Mouse (Mus musculus): ENCODE measurements around the gene Kif1b.

Gene Kif1b

DNA sequence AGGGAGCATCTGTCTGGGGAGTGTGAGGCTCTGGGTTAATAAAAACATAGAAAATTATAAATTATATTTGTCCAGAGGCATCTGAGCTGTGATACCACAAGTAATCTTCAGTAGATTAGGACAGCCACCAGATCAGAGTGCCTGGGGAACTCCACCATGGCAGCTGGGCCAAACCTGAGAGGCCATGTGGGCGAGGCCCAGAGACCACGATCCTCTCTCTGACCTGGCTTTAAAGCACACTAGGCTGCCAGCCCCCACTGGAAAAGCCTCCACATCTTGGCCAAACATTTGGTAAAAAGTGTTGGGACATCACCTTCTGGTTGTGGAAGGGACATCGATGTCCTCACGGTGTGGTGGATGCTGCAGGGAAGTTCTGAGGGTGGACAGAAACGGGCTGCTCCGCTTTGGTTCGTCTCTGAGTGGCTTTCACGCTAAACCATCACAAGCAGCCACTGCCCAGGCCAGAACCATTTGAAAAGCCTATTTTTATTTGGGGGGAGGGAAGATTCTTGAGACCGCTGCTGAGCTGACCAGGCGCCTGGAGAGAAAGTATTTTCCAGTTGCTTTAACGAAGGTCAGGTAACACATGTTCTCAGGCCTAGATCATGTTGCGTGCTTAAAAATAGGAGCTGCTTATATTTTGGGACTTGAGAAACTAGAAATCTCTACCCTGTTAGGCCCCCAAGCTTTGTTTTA is 6.2 kb upstream of the Kif1b start:
- no peak for DNase-seq

DNA sequence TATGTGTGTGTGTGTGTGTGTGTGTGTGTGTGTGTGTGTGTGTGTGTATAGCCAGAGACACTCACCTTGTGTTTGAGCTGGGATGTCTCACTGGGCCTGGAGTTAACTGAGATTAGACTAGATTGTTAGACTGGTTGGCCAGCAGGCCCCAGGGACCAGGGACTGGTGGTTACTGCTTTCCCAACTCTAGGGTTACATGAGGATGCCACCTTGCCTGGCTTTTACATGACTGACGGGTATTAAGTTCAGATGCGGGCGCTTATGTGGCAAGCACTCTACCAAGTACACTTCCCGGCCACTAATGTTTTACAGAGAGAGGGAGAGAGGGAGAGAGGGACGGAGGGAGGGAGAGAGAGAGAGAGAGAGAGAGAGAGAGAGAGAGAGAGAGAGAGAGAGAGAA is 4.5 kb upstream of the Kif1b start:
- no peak for DNase-seq

GRCm38 (mm10) chr4:149308491-149308820 is 963 bp upstream of the Kif1b start:
- DNase-seq = no peak

GRCm38 (mm10) chr4:149306712-149307595 is 539 bp downstream of the Kif1b start:
- DNase-seq = peak; percentile 86

DNA sequence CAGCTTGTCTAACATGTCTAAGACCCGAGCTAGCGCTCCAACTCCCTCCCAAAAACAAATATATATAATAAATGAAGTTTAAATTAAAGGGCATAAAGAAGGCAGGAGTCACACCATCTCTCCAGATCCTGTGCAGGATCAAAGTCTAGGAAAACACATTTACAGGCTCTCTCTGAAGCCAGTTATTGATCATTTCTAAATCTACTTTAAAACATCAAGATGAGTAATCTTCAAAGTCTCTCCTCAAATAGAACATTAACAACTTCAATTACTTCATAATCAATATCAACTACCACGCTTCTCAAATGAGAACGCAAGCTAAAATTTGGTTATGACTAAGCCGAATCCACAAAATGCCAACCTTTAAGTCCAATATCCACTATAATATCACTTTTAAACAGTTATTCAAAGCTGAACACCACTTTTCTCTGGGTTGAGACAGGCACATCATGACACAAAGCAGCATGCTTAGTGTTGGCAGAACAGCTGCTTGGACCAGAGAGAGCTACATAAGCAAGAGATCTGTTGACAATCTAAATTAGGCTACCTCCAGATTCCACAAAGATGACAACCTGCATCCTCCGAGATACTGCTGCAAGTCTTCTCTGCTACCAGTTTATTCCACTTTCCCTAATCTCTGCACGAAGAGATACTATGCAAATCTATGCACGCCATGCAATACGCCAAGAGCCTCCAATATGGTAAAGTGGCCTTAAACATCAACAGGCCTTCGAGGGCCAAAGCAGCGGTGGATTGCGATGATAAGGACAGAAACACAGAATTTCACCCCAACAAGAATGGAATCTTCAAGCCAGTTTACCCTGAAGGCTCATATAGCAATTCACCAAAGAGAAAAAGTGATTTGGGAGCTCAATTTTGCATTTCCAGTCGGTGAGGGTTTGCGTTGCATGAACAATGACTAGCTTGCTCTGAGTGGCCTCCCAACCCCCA is 1.5 kb downstream of the Kif1b start:
- DNase-seq = no peak

GRCm38 (mm10) chr4:149304466-149304865 is 3.0 kb downstream of the Kif1b start:
- DNase-seq = no peak

- DNase-seq = no peak
Measured at GRCm38 (mm10) chr4:149303502-149303901, 4.0 kb downstream of the Kif1b start.

DNA sequence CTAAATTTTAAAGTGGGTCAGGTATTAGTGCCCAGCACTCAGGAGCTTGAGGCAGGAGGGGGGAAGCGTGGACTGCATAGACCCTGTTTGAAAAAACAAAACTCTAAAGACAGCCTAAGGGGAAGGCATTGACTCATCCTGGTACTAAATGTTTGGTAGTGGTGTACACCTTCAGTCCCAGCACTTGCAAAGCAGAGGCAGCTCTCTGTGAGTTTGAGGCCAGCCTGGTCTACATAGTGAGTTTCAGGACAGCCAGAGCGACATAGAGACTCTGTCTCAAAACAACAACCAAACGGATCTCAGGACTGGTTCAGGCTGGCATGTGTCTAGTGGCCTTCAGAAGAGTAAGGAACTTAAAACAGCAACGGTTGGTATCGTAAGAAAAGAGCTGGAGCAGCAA is 4.7 kb downstream of the Kif1b start:
- no peak for DNase-seq

DNA sequence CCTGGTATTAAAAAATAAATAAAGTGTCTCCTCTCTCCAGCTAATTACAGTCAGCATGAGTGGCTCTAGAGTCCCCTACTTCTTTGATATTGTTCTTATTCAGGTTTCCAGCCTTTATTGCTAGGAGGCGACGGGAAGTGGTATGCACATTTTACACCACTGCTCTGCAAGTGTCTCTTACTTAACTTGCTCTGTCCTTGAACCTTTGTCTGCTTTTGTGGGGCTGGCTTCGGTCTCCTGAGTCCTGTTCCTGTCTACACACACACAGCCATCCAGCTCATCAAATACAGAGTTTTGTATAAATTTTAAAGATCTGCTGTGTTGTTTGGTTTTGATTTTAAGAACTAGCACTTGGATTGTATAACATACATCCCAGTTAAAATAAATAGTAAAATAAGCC is 5.4 kb downstream of the Kif1b start:
- no peak for DNase-seq

DNA sequence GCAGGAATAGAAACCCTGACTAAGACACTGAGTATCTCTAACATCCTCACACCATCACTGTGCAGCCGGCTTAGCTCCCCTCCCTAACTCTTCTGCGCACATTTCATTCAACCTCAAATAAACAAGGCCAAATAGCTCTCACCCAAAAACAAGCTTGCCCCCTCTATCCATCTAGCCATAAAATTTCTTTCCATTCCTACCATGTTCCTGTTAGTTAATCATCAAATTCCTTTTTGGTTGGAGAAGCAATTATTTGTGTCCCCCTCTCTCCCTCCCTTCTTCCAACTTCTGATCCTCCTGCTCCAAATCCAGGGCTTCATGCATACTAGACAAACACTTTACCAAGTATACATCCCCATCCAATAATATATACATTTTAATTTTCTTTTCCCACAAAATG is 11.0 kb downstream of the Kif1b start:
- DNase-seq = no peak

DNA sequence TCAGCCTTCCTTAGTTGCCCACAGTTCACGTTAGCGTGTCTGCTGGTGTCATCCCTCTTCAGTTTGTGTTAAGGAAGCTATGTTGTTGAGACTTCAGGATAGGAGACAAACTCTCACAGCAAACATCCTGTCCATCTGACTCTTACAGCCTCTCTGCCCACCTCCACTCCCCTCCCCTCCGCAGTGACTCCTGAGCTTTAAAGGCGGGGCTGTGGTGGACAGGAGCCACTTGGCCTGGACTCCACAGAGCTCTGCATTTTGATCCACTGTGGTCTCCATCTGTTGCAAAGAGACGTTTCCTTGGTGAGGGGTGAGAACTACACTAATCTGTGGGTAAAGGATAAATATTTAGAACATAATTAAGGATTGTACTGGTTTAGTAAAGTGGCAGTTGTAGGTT is 14.5 kb downstream of the Kif1b start:
- DNase-seq = peak; percentile 30

DNA sequence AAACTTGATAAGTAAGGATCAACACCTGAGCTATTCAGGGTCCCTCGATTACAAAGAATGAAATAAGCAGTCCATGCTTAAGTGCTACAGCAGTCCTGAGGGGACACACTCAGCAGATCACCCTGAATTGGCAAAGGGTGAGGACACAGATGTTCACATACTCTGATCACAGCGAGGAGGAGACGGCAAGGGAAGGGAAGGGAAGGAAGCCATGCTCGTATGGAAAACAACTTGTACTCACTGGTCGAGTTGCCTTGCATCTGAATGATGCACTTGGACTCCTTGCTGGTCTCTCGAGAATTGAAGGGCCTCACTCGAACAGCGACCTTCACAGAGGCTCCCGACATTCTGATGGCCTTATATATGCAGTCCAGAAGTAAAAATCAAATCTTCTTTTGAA is 16.4 kb downstream of the Kif1b start:
- no peak for DNase-seq

DNA sequence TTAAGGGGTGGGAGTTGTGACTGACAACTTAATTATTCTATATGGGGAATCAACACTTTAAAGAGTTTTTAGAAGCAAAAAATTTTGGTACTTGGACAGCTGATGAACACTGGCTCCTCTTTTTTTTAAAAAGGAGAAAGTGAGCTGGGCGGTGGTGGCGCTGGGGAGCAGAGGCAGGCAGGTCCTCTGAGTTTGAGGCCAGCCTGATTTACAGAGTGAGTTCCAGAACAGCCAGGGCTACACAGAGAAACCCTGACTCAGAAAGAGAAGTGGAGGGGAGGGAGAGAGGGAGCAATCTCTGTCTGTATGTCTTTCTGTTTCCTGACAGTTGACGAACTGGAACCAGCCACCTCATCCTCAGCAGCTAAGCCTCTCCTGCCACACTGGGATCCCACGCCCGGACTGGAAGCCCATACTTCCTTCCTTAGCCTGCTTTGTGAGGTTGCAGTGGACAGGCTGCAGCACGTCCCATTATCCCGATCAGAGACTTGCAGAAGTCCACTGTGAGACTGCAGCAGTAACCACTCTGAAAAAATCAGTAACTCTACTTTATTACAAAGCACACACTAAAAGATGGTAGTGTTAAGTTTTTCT is 17.2 kb downstream of the Kif1b start:
- no peak for DNase-seq

DNA sequence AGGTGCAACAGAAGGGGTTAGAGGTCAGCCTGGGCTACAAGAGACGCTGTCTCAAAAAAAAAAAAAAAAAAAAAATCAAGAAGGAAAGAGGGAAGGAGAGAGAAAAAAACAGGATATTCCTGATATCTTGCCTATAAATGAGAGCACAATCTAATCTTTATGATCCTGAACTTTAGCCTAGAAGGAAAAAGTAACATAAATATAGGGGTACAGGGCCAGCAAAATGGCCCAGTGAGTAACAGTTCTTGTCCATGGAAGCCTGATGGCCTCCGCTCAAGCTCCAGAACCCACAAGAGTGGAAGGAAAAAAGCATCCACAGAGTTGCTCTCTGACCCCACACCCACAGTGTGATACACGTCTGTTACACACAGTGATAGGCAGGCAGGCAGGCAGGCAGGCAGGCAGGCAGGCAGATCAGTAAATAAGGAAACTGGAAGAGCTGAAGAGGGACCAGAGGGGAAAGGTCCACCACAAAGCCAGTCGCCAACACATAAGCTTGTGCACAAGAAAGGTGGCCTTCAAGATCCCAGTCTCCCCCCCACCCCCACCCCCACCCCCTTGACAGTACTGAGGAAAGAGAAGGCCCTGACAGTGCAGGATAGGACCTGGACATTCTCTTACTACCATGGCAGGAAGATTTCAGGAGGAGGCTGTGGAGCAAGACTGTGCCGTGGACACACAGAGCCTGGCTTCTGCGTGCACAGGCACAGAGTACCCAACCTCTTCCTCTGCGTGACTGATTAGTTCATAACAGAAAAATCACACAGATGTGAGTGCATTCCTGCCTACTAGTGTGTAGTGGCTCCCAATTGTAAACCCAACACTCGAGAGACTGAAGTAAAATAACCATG is 21.0 kb downstream of the Kif1b start:
- DNase-seq = no peak

DNA sequence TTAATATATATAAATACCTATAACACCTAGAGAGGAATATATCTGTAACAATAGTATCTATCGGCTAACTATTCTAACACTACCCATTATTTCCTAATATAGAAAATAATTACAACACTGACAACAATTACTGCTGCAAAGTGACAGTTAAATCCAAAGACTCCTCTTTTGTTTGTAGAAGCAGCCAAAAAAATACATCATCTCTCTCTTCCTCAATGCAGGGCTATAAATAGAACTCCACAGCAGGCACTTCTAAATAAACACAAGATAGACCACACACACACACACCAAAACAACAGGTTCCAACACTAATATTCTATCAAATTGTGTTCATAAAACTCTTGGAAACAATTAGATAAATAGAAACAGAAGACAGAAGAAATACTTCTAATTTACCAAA is 21.8 kb downstream of the Kif1b start:
- DNase-seq = no peak

GRCm38 (mm10) chr4:149283018-149283417 is 24.5 kb downstream of the Kif1b start:
- DNase-seq = no peak

- DNase-seq = no peak
Measured at GRCm38 (mm10) chr4:149282025-149282738, 25.3 kb downstream of the Kif1b start.

DNA sequence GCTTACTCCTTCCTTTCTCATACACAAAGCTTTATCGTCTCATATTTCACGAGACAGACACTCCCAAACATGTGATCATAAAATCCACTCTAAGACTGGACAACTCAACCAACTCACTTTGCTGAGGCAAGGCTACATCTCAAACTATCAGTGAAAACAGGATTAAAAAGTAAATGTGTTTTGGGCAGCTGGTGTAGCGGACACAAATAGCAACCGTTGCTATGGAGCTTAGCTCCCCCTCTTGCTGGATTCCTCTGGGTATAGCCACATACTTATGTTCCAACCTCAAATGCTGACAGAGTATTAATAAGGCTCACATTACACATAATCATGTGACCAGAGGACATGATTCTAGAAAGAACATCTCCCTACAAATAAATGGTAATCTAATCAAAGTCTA is 29.9 kb downstream of the Kif1b start:
- DNase-seq = peak; percentile 59

- DNase-seq = peak; percentile 41
Measured at GRCm38 (mm10) chr4:149273128-149273527, 34.4 kb downstream of the Kif1b start.

- DNase-seq = no peak
Measured at GRCm38 (mm10) chr4:149270541-149270940, 37.0 kb downstream of the Kif1b start.

GRCm38 (mm10) chr4:149269026-149269425 is 38.5 kb downstream of the Kif1b start:
- DNase-seq = no peak

All from lung, postnatal 10 days (tissue).